Mouse (Mus musculus) adrenal gland, postnatal 10 days (tissue): ENCODE measurements around the gene Gm26602. TPM values are rescaled to one million over a fixed set of nuclear protein-coding genes. Genes with fewer than 3 reads are reported as not detected.

Experiments used
- DNase-seq: peaks from one replicate; pipeline ENCODE4 v3.0.0; 2021; ENCODE audit warnings: mixed read lengths
- microRNA-seq: library from miRNA; unstranded; fragments of <30 nt; microRNA quantifications from one replicate; pipeline ENCODE4 v1.2.0, GENCODE M21; 2021
- total RNA-seq, 2 experiments: library from RNA; stranded (reverse); gene quantifications; 2 replicates each; pipeline ENCODE4 v1.2.3; 2021

Gene Gm26602
- total RNA-seq, 2 experiments from 2014 or later = not detected

DNA sequence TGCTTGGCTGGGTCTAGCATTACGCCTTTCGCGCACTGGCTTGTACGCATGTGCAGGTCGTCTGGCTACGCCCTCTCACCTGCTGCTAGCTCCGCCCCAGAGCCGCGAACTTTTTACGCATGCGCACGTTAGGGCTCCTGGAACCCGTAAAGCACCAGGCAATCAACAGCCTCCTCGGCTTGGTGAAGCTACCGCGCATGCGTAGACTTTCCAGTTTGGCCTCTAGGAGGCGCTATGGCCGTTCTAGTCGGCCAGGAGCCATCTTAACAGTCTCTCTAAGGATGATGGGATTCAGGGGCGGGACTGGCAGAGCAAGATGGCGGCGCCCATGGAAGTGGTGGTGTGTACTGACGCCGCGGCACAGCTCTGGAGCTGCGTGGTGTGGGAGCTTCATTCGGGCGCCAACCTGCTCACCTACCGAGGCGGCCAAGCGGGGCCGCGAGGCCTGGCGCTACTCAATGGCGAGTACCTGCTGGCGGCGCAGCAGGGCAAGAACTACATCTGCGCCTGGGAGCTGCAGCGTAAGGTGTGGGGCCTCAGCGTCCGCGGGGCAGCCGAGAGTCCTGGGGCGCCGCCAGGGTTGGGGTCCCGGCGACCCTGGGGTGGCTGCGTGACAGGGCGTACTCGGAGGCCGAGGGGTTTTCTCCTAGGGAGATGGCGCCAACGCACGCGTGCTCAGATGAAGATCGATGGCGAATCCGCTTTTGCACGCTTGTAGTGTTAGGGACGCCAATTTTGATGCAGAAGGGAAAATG lies 49.4 kb downstream of the Gm26602 start, which contains the start of gene Wdr18:
TSS of gene Wdr18 (plus strand) at position 306 of the 755 bp plus-strand sequence.
- peak; percentile 100 for DNase-seq

Small RNA genes within 50 kb of the gene (microRNA-seq; reads per million reads assigned to microRNA genes)
- gene Mir6910 = not detected

Other genes with a start within 250 kb of the Gm26602 start
- gene Madcam1, start 246.3 kb upstream of the Gm26602 start, total RNA-seq = 1 to 10 TPM; 3.1 to 4.0 TPM
- gene Tpgs1, start 241.5 kb upstream of the Gm26602 start, total RNA-seq = 10 to 100 TPM; 26.2 to 27.0 TPM
- 10 to 100 TPM; 90.2 to 96.7 TPM for gene Cdc34, start 228.7 kb upstream of the Gm26602 start, total RNA-seq
- gene Gzmm, start 221.8 kb upstream of the Gm26602 start, total RNA-seq = 1 to 10 TPM; 1.0 to 1.5 TPM
- gene Bsg, start 206.4 kb upstream of the Gm26602 start, total RNA-seq = 100 to 1,000 TPM; 662 to 732 TPM
- gene Hcn2, start 194.2 kb upstream of the Gm26602 start, total RNA-seq = 1 to 10 TPM; 7.2 to 8.7 TPM
- 10 to 100 TPM; 60.1 to 69.8 TPM for gene Polrmt, start 164.3 kb upstream of the Gm26602 start, total RNA-seq
- gene Fgf22, start 155.8 kb upstream of the Gm26602 start, total RNA-seq = not detected
- 10 to 100 TPM; 50.8 to 55.1 TPM for gene Rnf126, start 143.9 kb upstream of the Gm26602 start, total RNA-seq
- 1 to 10 TPM; 5.5 to 5.7 TPM for gene Fstl3, start 133.6 kb upstream of the Gm26602 start, total RNA-seq
- under 1 TPM; 0.09 to 0.21 TPM for gene Prss57, start 119.9 kb upstream of the Gm26602 start, total RNA-seq
- gene Palm, start 117.3 kb upstream of the Gm26602 start, total RNA-seq = 10 to 100 TPM; 69.6 to 80.2 TPM
- gene Misp, start 89.9 kb upstream of the Gm26602 start, total RNA-seq = under 1 TPM in 1 of 2 experiments, not detected in 1; 0.27 TPM
- 100 to 1,000 TPM; 267 to 270 TPM for gene Ptbp1, start 56.4 kb upstream of the Gm26602 start, total RNA-seq
- 1 to 10 TPM; 1.5 to 2.8 TPM for gene Prtn3, start 36.4 kb upstream of the Gm26602 start, total RNA-seq
- gene Plppr3, start 36.2 kb upstream of the Gm26602 start, total RNA-seq = 1 to 10 TPM; 3.4 to 4.3 TPM
- 1 to 10 TPM; 2.1 to 2.3 TPM for gene Elane, start 24.6 kb upstream of the Gm26602 start, total RNA-seq
- gene Cfd, start 20.0 kb upstream of the Gm26602 start, total RNA-seq = 100 to 1,000 TPM; 316 to 348 TPM
- 10 to 100 TPM; 48.1 to 50.8 TPM for gene Med16, start 1.9 kb upstream of the Gm26602 start, total RNA-seq
- gene Kiss1r, start 6.1 kb downstream of the Gm26602 start, total RNA-seq = 1 to 10 TPM in 1 of 2 experiments, under 1 TPM in 1; 0.69 to 1.8 TPM
- gene R3hdm4, start 10.4 kb downstream of the Gm26602 start, total RNA-seq = 10 to 100 TPM; 78.9 to 93.6 TPM
- gene Arid3a, start 16.2 kb downstream of the Gm26602 start, total RNA-seq = 1 to 10 TPM; 6.3 to 8.1 TPM
- 10 to 100 TPM; 32.4 to 34.9 TPM for gene Wdr18, start 49.3 kb downstream of the Gm26602 start, total RNA-seq
- under 1 TPM; 0.27 to 0.36 TPM for gene Grin3b, start 59.9 kb downstream of the Gm26602 start, total RNA-seq
- gene Tmem259, start 73.5 kb downstream of the Gm26602 start, total RNA-seq = 100 to 1,000 TPM; 143 to 146 TPM
- 10 to 100 TPM; 46.8 to 57.8 TPM for gene Cnn2, start 77.7 kb downstream of the Gm26602 start, total RNA-seq
- 10 to 100 TPM; 16.0 to 19.8 TPM for gene Abca7, start 85.6 kb downstream of the Gm26602 start, total RNA-seq
- 10 to 100 TPM; 11.9 to 12.7 TPM for gene Arhgap45, start 105.8 kb downstream of the Gm26602 start, total RNA-seq
- gene Polr2e, start 128.9 kb downstream of the Gm26602 start, total RNA-seq = 100 to 1,000 TPM in 1 of 2 experiments, 10 to 100 TPM in 1; 96.5 to 102 TPM
- 1,000 to 10,000 TPM; 1,132 to 1,146 TPM for gene Gpx4, start 136.3 kb downstream of the Gm26602 start, total RNA-seq
- 10 to 100 TPM; 37.5 to 55.7 TPM for gene Sbno2, start 194.7 kb downstream of the Gm26602 start, total RNA-seq
- 100 to 1,000 TPM; 133 to 151 TPM for gene Stk11, start 204.9 kb downstream of the Gm26602 start, total RNA-seq
- gene Atp5d, start 227.8 kb downstream of the Gm26602 start, total RNA-seq = 100 to 1,000 TPM; 982 to 996 TPM
- 10 to 100 TPM; 41.6 to 65.6 TPM for gene Cbarp, start 230.0 kb downstream of the Gm26602 start, total RNA-seq
- gene Midn, start 237.4 kb downstream of the Gm26602 start, total RNA-seq = 100 to 1,000 TPM; 106 to 127 TPM